Mouse (Mus musculus) cortical plate, adult 2 months (tissue): ENCODE measurements around the gene Natd1. TPM values are rescaled to one million over a fixed set of nuclear protein-coding genes. Genes with fewer than 3 reads are reported as not detected.

Experiments
- H3K27ac ChIP-seq: fragments of 200-500 bp; 2 replicates; pipeline ENCODE4 v1.5.1; 2012; ENCODE audit warnings: low read length, control low read depth, inconsistent platforms; ENCODE audit not compliant: insufficient read depth
- H3K4me1 ChIP-seq: fragments of 200-500 bp; 2 replicates; pipeline ENCODE4 v1.6.1; 2011; ENCODE audit warnings: low read length; ENCODE audit not compliant: control insufficient read depth, insufficient read depth
- H3K4me3 ChIP-seq: fragments of 200-500 bp; 2 replicates; pipeline ENCODE4 v1.5.1; 2011; ENCODE audit warnings: mild to moderate bottlenecking, low read length, control low read depth; ENCODE audit not compliant: insufficient read depth
- CTCF ChIP-seq: fragments of 200-500 bp; IDR thresholded peaks from 2 replicates; pipeline ENCODE4 v1.5.1; 2011; ENCODE audit warnings: mild to moderate bottlenecking, control low read depth, low read length; ENCODE audit not compliant: insufficient read depth; ENCODE audit errors: extremely low read depth
- POLR2A ChIP-seq: fragments of 200-500 bp; IDR thresholded peaks from 2 replicates; pipeline ENCODE4 v1.6.1; 2011; ENCODE audit warnings: mild to moderate bottlenecking, low read length, control low read depth; ENCODE audit not compliant: insufficient read depth; ENCODE audit errors: extremely low read depth
- polyA plus RNA-seq: library from polyadenylated mRNA; depleted of rRNA; stranded (reverse); fragments of >200 nt; gene quantifications from 2 replicates; pipeline ENCODE4 v1.2.3, GENCODE M21; 2012; rRNA removed

Natd1 gene
- polyA plus RNA-seq, 1 experiment, result 12.4 TPM

DNA sequence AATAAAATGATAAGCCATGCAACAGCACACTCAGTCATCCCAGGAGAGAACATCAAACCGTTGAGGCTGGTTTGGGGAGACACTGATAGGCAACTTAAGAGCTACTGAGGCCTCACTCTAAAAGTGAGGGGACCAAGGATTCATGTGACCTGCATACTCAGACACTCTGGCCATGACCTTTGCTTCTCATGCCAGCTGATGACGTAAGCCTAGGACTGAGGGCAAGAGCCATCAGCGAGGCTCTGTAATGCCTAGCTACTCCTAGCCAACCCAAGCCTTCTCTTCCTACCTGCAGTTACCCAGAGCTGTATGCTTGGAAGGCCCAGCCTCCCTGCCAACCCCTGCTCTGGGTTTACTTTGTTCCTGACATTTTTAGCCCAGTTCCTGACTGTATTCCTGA is 52.6 kb downstream of the Natd1 start:
- TF ChIP-seq CTCF, result no peak
- no peak for TF ChIP-seq POLR2A
- Histone ChIP-seq H3K4me3 (no peak overlapping the region), H3K27ac (no peak overlapping the region), H3K4me1 (peaks cover 2% of the 10 kb centered on the region; the same call in 1 of the 2 replicates)

DNA sequence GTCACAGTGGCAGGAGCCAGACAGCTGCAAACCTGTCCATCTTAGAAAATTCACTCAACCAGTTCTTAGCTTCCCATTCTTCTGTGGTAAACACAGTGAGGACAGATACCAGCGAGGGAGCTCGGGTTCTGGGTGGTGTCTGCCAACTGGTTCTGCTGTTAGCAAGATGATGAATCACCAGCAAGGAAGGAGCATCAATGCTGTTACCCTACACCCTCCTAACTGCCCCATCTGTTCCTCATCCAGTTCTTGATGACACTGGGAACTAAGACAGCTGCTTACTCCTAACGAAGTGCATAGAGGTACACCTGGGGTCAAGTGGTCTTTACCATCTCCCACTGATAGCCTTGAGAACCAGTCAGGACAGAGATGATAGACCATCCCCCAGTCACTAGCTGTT is 58.0 kb downstream of the Natd1 start:
- H3K4me1 ChIP-seq, result no peaks in the 10 kb centered on the region
- no peak overlapping the region for H3K4me3 ChIP-seq
- no peak overlapping the region for H3K27ac ChIP-seq
- no peak for TF ChIP-seq CTCF

Other genes starting within 250 kb of the Natd1 start
- gene Llgl1, start 215.0 kb downstream of the Natd1 start, polyA plus RNA-seq, result 58.3 and 60.4 TPM in 2 replicates
- 115 and 122 TPM in 2 replicates for gene Flii, start 187.5 kb downstream of the Natd1 start, polyA plus RNA-seq
- gene Mief2, start 186.4 kb downstream of the Natd1 start, polyA plus RNA-seq, result 23.7 and 27.7 TPM in 2 replicates
- gene Top3a, start 137.4 kb downstream of the Natd1 start, polyA plus RNA-seq, result 5.8 TPM in 2 replicates
- gene Smcr8, start 137.2 kb downstream of the Natd1 start, polyA plus RNA-seq, result 12.0 and 12.8 TPM in 2 replicates
- gene Shmt1, start 103.0 kb downstream of the Natd1 start, polyA plus RNA-seq, result 2.5 and 3.5 TPM in 2 replicates
- 19.1 and 20.6 TPM in 2 replicates for gene Dhrs7b, start 84.1 kb downstream of the Natd1 start, polyA plus RNA-seq
- 46.0 and 46.6 TPM in 2 replicates for gene Tmem11, start 35.5 kb downstream of the Natd1 start, polyA plus RNA-seq
- gene Map2k3, start 17.3 kb upstream of the Natd1 start, polyA plus RNA-seq, result 16.0 and 17.1 TPM in 2 replicates
- gene Kcnj12, start 107.8 kb upstream of the Natd1 start, polyA plus RNA-seq, result 11.6 and 12.8 TPM in 2 replicates
- 3.3 and 4.8 TPM in 2 replicates for gene Tnfrsf13b, start 212.0 kb upstream of the Natd1 start, polyA plus RNA-seq